Mouse (Mus musculus) fat pad, adult 2 months (tissue): ENCODE data around the gene Dusp7.

Source experiments
- DNase-seq: peaks from one replicate; pipeline ENCODE4 v3.0.0-alpha.2; 2011; ENCODE audit warnings: low read depth, low spot score; ENCODE audit errors: extremely low read depth

Dusp7 gene

GRCm38 (mm10) chr9:106378753-106379152 is 10.3 kb downstream of the Dusp7 start:
- DNase-seq, result no peak

- DNase-seq, result no peak
These were observed 17.9 kb downstream of the Dusp7 start for GRCm38 (mm10) chr9:106386181-106386864.

GRCm38 (mm10) chr9:106392828-106393527 is 24.5 kb downstream of the Dusp7 start:
- DNase-seq, result no peak

GRCm38 (mm10) chr9:106393548-106393947 is 25.1 kb downstream of the Dusp7 start:
- DNase-seq, result no peak

- DNase-seq, result no peak
These were observed 26.5 kb downstream of the Dusp7 start for GRCm38 (mm10) chr9:106394649-106395602.

- no peak for DNase-seq
These were observed 29.3 kb downstream of the Dusp7 start for GRCm38 (mm10) chr9:106397733-106398132.

- no peak for DNase-seq
These were observed 30.4 kb downstream of the Dusp7 start for GRCm38 (mm10) chr9:106398667-106399311.

GRCm38 (mm10) chr9:106399808-106400207 is 31.4 kb downstream of the Dusp7 start:
- no peak for DNase-seq

GRCm38 (mm10) chr9:106402149-106402548 is 33.7 kb downstream of the Dusp7 start:
- no peak for DNase-seq

- no peak for DNase-seq
These were observed 34.4 kb downstream of the Dusp7 start for GRCm38 (mm10) chr9:106402607-106403375.

GRCm38 (mm10) chr9:106405275-106405674 is 36.8 kb downstream of the Dusp7 start:
- no peak for DNase-seq

GRCm38 (mm10) chr9:106406443-106407078 is 38.1 kb downstream of the Dusp7 start:
- DNase-seq, result no peak

- no peak for DNase-seq
These were observed 40.7 kb downstream of the Dusp7 start for GRCm38 (mm10) chr9:106409096-106409495.

- DNase-seq, result no peak
These were observed 41.7 kb downstream of the Dusp7 start for GRCm38 (mm10) chr9:106410086-106410650.

GRCm38 (mm10) chr9:106411091-106411594 is 42.7 kb downstream of the Dusp7 start:
- no peak for DNase-seq

GRCm38 (mm10) chr9:106411729-106412128 is 43.3 kb downstream of the Dusp7 start:
- DNase-seq, result no peak

GRCm38 (mm10) chr9:106412210-106412609 is 43.8 kb downstream of the Dusp7 start:
- peak; percentile 91 for DNase-seq

GRCm38 (mm10) chr9:106413606-106414005 is 45.2 kb downstream of the Dusp7 start:
- DNase-seq, result peak; percentile 88

- no peak for DNase-seq
These were observed 48.4 kb downstream of the Dusp7 start for GRCm38 (mm10) chr9:106416826-106417225.
